Mouse (Mus musculus): Measurements from ENCODE around the gene Fam135a.
A peak's percentile ranks its signal among the peaks of the same experiment; 100 is the strongest.

Gene Fam135a

DNA sequence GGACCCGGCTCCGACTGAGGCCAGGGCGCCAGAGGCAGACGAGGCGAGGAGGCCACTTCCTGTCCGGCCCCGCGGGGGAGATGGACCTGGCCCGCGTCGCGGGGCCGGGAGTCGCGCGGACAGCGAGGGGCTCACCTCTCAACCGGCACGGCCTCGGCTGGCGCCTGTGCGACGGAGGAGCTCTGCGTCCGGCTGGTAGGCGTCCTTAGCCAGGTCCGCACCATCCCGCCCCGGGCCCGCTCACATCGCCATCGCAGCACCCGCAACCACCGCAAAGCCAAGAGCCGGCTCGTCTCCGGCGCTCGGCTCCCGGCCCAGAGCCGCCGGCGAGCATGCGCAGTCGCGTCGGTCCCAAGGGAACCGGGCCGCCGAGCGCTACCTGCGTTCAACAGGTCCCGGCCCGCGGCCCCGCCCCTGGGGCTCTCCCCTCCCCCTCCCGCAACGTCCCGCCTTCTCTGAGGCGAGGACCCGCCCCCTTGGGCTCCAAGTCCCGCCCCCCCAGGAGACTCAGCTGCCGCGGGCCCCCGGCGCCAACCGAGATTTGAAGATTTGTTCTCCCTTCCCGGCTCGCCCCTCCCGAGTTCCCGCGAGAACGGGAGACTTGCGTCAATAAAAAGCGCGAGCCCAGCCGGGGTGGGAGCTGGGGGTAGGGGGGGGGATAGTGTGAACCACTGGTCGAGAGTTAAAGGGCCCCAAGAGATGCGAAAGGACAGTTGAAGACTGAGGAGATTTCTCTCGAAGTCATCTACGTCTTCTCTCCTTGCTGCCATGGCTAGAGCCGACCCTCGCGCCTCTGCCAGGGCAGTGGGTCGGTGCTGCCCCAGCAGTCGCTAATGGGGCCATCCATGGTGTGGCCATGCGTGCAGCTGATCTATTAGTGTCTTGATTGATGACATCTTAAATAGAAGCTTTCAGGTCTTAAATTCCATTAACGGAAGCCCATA lies at the start of gene Fam135a:
Gene Fam135a (minus strand): TSS at position 416 of the 944 bp plus-strand sequence.
- peak; percentile 70 for DNase-seq (ENCODE audit: low read depth)

DNA sequence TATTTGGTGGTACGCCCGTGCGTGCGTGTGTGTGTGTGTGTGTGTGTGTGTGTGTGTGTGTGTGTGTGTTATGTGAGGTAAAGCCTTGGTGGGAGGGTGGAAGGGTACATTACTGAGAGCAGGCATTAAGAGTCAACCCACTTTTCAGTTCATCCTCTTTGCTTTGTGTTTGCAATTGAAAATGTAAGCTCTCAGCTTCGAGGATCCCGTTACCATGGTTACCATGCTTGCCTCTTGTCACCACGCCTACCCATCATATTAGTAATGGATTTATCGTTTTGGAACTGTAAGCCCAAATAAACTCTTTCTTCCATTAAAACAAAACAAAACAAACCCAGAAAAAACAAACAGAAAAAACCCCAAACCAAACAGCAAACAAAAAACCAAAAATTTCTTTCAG lies 43.4 kb upstream of the Fam135a start:
- DNase-seq (ENCODE audit: low read depth) = no peak

DNA sequence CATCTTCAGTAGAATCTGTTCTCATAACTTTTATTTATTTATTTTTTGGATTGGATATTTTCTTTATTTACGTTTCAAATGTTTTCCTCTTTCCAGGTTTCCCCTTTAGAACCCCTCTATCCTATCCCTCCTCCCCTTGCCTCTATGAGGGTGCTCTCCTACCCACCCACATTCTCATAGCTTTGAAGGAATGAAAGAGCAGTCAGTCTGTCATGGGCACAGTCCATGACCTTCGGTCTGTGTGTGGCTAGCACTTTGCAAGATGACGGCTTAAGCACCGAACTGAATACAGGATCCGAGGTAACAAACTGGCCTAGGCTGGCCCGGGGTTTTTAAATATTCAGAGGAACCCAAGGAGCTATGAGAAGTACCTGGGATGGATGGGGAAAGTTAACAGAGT lies 40.4 kb upstream of the Fam135a start:
- no peak for DNase-seq (ENCODE audit: low read depth)

DNA sequence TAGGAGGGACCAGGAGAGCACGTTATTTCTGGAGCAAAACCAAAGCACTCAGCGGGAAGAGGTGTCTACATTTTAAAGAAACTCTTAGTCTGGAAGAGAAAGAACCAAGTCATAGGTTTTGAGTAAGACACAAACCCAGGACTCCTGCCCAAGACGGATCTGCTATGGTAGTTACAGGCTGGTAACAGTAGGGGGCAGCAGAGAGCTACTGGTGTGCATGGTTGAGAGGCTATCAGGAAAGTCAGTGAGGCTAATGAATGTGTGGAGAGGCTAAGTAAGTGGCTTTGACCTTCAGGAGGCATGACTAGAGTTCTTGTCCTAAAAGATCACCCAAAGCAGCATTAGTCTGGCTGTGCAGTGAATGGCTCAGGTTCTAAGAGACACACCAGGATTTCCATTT lies 37.0 kb upstream of the Fam135a start:
- peak; percentile 31 for DNase-seq (ENCODE audit: low read depth)

DNA sequence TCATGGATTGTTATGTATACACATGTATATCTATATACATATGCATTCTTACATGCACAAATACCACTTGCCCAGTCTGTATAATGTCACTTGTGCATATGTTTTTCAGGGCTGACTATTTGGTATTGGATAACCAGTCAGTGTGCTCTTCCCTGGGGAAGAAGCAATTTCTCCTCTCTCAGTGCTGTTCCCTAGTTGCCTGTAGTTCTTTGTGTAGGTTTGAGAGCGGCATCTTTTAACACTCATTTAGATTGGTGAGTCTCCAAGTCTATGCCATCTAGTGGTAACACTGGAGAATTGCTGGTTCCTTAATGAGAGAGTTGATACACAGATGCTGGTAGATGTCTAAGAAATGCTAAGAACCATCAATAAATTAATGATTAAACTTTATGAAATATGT lies 34.7 kb upstream of the Fam135a start:
- DNase-seq (ENCODE audit: low read depth) = peak; percentile 14

DNA sequence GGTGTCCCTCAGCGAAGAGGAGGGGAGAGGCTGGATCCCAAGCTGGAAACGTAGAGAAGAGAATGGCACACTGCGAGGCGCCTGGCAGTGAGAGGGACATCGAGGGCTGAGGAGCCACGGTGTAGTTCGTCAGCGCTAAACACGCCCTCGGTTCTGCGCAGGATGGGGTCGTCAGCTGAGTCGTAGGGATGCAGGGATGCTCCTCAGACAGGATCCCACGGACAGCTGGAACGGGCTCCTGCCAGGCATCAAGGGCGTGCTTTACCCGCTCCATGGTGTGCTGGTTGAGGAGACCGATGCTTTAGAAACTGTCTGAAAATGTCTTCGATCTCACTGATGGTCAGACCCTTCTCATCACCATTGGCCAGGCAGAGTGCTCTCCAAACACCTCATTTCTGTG lies 33.7 kb upstream of the Fam135a start:
- no peak for DNase-seq (ENCODE audit: low read depth)

DNA sequence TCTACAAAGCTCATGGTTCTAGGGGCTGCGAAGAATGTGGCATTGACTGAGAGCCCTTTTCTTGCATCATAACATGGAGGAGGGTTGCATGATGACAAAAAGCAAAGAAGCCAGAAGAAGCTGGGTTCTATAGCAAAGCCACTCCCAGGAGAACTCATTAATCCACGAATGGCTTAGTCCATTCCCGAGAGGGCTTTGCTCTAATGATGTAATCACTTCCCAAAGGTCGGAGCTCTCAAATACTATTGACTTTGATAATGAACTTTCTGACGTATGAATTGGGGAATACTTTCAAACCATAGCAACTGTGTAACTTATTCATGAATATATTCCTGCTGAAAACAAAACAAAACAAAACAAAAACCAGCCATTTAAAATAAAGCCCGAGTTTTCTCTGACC lies 27.7 kb upstream of the Fam135a start:
- no peak for DNase-seq (ENCODE audit: low read depth)

DNA sequence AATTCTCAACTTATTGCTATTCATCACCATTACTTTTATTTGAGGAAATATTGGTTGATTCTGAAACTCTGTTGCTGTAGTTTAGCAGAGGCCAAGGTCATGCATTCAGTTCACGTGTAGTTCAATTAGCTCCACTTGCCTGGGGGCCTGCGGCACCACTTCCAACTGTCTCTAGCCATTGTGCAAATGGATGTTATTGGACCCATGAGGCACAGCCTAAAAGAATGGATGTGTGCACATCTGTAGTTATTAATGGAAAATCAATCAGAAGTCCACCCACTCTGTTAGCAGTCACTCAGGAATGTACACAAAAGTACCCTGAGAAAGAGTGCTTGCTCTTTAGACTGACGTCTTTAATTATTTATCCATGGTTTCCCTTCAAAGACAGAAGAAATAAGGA lies 24.5 kb upstream of the Fam135a start:
- DNase-seq (ENCODE audit: low read depth) = no peak

DNA sequence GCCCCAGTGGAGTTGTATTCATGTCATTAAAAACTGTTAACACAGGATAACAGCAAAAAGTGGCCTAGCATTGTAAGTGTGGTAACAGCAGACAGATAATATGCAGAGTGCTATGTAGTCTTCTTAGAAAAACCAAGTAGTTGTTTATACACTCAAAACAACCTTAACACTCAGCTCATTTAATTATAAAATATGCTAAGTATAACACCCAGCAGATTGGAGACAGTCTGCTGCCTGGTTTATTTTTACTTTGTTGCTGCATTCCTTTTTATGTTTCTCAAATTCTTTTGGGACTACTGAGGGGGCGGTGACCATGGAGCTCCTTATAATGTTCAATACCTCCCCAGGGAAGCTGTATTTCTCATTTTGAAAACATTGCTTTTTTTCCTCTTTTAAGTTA lies 22.4 kb upstream of the Fam135a start:
- no peak for DNase-seq (ENCODE audit: low read depth)

DNA sequence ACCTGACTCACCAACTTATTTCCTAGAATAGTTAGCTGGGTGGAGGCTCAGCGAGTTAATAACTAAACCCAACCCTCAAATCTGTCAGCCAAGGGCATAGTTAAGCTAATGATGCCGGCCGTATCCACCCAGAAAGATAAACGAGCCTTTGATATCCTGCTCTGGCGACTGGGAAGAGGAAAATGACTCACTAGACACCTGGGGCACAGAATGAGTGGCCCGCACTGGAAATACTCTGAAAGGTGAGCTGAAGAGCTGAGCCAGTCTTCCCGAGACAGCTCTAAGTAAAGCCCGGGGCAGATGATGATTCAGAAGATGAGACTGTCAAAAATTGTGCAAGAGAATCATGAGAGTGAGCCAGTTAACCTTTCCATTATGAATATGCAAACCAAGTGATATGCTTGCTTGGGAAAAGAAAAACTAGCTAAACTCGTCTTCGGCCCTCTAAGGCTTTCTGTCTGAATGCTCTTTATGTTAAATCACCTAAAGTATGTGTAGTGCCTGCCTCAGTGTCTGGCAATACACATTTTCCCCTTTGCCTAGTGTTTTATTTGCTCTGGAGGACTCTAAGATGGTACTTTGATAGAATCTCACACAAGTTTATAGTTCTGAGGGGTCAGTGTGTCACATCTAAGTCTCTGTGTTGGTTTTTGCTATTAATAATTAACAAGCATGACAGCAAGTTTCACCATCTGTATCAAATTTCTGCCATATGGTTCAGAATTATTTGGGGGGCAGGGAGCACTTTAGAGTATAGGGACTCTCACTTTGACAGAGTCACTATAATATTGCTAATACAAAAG lies 8.0 kb upstream of the Fam135a start:
- no peak for DNase-seq (ENCODE audit: low read depth)

DNA sequence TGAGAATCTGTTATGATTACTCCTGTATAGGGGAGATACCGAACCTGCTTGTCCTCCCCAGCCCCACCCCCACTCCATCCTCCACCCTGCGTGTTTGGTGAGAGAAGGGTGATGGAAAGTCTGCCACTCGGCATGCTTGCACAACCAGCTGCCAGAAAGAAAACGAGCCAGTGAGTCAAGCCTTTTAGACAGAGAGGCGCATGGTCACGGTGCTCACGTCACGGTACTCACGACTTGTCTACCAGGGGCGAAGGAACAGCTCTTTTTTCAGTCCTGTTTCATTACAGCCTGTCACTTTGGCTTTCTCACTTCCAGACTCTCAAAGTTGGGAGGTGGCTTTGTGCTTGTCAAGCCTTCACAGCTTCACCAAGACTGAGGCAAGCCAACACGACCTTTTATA lies 7.2 kb upstream of the Fam135a start:
- no peak for DNase-seq (ENCODE audit: low read depth)

DNA sequence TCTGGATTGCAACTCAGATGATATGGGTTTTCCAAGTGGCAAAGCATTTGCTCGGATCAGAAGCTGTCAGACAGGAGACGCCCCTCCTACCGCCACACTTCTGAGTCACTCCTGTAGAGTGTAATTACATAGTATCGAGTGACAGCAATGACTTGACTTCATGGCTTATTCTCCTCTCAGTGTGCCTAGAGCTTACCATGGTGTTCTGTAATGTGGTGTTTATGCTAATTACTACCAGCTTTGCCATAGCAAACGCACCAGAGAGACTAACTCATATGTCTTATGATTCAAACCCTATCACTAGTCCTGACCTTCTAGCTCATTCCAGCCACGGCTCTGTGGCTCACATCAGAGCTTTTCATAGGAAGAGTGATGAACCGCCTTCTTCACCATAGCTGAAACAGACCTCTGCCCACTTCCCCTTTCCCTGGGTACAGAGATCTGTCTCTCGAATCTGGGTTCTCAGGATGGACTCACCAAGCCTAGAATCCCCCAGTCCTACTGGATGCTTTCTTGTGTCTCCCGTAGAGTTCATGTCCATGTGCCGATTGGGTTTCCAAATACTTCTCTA lies 2.5 kb upstream of the Fam135a start:
- no peak for DNase-seq (ENCODE audit: low read depth)

DNA sequence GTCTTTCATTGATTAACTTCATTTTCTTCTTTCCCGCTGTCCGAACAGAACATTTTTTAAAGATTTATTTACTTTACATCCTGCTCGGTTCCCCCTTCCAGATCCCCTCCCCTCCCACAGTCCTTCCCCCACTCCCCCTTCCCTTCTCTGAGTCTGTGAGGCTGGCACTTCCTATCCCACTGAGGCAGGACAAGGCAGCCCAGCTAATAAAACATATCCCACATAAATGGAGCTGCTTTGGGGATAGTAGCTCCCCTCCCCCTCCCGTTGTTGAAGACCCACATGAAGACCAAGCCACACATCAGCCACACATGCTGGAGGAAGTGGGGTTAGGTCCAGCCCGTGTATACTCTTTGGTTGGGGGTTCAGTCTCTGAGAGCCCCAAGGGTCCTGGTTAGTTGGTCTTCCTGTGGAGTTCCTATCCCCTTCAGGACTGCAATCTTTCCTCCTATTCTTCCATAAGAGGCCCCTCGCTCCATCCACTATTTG lies 773 bp upstream of the Fam135a start:
- DNase-seq (ENCODE audit: low read depth) = no peak

DNA sequence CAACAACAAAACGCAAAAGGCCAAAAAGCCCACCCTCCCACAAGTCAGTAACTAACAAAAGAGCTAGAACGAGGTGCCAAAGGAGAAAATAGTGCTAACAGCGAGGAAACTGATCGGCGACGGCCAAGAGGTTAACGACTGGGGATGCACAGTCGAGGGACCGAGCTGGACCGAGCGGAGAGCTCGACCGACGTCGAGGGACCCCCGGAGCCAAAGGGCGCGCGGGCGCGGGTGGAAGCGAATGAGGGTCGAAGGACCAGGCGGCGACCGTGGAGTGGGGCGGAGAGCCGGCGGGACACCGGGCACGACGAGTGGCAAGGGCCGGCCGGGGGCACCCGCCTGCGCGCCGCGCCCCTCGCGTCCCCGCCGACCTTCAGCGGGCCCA lies 608 bp downstream of the Fam135a start:
- DNase-seq (ENCODE audit: low read depth) = no peak

DNA sequence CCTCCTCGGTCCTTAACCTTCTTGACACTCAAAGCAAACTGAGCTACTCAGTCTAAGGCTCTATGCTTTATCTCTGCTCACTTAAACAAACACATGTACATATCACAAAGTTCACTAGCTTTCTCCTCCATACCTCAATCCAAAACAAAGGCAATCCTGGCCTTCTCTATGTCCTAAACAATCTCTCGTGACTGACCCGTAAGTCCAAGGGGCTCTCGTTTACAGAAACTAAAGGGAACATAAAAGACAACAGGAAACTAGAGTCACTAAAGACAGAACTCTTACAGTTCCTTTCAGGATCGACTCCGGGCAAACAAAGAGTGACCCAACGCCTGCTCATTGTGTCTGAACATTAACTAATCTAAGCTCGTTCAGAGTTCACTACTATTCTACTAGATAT lies 2.6 kb downstream of the Fam135a start:
- DNase-seq (ENCODE audit: low read depth) = no peak

DNA sequence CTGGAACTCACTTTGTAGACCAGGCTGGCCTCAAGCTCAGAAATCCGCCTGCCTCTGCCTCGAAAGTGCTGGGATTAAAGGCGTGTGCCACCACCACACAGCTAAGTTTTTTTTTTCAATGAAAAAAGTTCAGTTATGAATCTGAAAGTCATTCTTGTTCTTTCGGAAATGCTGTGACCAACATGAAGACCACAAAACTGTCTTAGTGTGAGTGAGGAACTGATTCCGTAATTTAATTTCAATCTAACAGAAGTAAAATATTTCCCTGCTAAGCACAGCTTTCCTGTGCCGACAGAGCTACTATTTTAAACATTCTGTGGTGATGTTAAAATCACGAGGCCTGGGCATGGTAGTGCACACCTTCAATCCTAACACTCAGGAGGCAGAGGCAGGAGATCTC lies 7.7 kb downstream of the Fam135a start:
- no peak for DNase-seq (ENCODE audit: low read depth)

DNA sequence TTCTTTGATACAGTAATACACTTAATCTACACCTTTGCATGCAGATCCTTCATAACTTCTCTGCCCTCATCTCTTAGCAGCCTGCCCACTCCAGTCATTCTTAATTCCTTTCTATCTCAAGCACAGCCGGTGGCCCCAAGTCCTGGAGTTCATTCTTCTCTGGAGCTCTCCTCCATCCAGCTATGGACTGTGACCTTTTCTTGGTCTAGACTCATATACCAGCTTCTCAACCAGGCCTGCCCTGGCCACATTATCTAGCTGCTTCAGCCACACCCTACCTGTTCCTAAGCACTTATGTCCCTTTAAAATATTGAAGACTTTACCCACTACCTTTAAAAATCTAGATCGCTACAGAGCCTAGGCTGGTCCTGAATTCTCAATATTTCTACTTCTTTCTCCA lies 9.5 kb downstream of the Fam135a start:
- no peak for DNase-seq (ENCODE audit: low read depth)

DNA sequence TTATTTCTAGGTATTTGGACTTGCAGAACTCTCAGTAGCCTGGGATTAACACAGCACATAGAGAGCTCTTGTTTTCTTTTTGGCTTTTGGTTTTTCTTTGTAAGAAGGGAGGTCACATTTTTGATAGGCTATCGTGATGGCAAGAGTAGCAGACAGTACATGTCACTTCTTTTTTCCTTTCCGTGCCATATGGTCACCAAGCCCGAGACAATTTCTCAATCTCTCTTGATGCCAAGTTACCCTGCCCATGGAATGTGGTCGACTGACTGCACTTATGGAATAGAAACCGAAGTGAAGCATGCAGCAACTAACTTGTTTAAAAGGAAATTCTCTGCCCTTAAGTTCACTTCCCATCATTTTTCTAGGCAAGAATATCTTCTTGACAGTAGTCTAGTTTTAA lies 10.0 kb downstream of the Fam135a start:
- no peak for DNase-seq (ENCODE audit: low read depth)

DNA sequence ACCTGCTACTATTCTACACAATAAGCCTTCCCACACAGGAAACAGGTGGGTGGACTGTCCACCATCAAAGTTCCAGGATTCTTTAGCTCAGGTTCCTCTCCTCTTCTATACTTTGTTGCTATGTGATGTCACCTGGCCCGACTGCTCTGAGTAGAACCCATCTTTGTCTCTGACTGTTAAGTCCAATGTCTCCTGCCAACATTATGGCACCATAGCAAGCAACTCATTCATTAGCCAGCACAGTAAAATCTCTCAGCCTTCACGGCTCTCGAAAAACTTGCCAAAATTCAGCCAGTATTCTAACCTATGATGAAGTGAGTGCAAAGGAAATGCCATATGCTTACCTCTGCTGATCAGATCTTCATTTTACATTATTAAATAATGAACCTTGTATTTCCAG lies 14.0 kb downstream of the Fam135a start:
- no peak for DNase-seq (ENCODE audit: low read depth)

DNA sequence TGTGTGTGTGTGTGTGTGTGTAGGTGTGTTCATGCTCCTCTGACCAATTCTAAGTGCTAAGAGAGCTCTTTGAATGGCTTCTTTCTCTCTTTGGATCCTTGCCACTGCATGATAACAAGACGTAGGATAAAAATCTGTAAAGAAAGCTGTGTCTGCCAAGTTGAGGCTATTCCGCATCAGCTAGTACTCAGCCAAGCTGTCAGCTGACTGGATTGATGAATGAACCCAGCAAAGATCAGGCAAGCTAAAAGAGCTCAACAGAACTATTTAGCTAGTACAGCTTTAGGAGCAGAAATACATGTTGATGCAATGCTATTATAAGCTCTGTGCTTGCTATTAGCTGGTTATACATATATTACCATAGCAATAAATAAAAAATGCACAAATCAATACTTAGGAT lies 25.7 kb downstream of the Fam135a start:
- peak; percentile 7 for DNase-seq (ENCODE audit: low read depth)

DNA sequence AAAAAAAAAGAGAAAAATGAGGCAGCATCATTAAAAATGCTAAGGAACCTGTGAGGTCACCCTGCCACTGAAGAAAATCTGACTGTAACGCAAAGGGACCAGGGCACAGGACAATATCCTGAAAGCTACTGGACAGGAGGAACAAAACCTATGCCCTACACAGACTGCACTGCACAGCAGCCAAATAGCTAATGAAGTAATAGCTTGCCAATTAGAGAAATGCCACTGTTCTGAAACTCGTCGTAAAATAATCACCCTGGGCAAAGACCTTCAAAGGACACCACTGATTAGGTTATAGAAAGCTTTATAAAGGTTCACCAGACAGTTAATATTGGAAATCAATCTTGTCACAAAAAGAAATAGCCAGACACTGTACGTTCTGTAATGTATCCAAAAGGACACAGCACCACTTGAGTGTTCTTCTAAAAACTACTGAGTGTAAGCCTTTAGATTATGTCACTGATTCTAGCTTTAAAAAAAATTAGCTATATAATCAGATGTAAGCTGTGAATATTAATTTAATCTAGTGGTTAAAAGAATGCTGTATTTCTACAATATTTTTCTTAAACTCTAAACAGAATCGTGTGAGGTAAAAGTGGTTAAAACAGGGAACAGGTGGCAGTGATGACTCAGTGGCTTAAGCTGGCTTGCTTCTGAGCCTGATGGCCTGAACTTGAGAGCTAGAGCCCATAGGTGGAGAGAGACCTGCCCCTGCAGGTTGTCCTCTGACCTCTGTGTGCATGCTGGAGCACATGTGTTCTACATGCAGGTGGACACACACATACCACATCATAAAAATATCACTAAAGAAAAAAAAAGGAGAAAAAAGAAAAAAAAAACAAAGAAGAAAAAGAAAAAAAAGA lies 26.5 kb downstream of the Fam135a start:
- DNase-seq (ENCODE audit: low read depth) = no peak

DNA sequence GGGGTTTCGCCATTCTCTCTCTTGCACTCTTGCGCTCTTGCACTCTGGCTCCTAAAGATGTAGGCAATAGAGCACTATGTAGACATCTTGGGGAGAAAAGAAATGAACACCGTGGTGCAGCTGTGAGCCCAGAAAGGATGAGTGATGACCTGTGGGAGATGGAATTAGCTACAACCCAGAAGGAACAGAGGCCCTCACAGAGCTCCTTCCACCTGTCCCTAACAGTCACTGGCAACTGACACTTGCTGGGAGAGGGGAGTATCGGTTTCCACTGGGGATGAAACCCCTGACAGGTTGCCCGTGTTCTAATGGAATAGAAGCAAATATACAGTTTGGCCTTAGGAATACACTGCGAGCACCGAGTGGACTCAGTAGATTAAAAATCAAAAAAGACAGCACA lies 31.3 kb downstream of the Fam135a start:
- no peak for DNase-seq (ENCODE audit: low read depth)
